Mouse (Mus musculus) granulocyte monocyte progenitor cell, adult 5-6 weeks (primary cell): ENCODE data around the gene Pigq. TPM values are rescaled to one million over a fixed set of nuclear protein-coding genes. Genes with fewer than 3 reads are reported as not detected.
A peak's percentile ranks its signal among the peaks of the same experiment; 100 is the strongest.

Experiments used
- ATAC-seq: replicated peaks from 2 replicates; pipeline ENCODE4 v1.8.0; 2016; ENCODE audit warnings: mild to moderate bottlenecking, moderate TSS enrichment, inconsistent platforms; ENCODE audit not compliant: poor library complexity, severe bottlenecking
- total RNA-seq, 2 experiments: library from RNA; stranded (forward) in 1 of 2; stranded (reverse) in 1 of 2; fragments of 200-712, 200-1000 nt in 1 of 2; fragments of >200 nt in 1 of 2; fragmentation: Nextera tagmentation in 1 of 2; gene quantifications; 2 replicates each; pipeline ENCODE4 v1.2.3; 2014 to 2017

The Pigq gene
- total RNA-seq, 2 experiments from 2014 or later: 37.1 to 63.5 TPM

DNA sequence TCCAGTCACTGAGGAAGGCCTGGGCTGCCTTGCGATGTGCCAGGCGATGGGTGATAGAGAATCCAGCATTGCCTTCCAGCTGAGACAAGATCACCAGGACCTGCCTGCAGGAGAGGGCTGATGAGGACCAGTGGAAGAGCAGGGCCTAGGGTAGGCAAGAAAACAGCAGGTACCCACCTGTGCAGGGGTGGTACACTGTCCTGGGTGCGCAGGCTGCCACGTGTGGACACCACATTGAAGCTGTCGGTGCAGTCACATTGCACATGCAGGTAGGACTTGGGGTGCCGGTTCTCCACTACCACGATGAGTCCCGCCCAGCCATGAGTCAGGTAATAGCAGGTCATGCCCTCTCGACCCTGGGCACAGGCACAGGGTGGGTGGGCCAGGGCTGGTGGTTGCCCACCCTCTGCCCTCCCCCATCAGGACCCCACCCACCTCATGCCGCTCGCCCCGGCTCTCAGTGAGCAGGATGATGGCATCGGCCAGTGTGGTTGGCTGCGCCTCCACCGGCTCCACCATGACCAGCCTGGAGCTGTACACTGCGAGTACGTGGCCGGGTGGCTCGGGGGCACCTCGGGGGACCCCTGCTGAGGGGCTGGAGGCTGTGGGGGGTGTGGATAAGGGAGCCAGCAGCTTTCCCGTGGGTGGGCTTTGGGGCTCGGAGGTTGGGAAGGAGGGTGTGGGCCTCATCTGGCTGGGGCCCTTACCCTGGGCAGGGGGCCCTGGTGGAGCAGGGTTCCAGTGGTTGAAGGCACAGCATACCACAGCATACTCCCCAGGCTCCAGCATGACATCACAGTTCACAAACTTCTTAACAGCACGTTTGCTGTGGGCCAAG lies 15.1 kb upstream of the Pigq start:
- no peak for ATAC-seq

GRCm38 (mm10) chr17:25958771-25959494 lies 14.2 kb upstream of the Pigq start:
- ATAC-seq: no peak

- ATAC-seq: no peak
Measured at GRCm38 (mm10) chr17:25957586-25958051, 12.9 kb upstream of the Pigq start.

DNA sequence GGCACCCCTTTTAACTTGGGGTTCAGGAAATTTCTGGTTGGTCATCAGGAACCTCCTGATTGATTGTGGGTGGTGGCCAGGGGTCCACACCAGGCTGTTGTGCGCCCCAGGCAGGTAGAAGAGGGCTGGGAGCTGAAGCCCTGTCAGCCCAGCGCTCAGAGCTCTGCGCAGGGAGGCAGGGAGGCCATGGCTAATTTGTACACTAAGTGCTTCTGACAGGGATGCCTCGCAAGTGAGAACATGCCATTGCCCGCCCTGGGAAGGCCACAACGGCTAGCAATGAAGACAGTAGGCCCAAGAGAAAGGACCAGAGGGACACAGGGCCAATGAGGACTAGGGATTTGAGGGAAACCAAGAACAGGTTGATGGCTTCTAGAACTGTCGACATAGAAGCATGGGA lies 11.9 kb upstream of the Pigq start:
- no peak for ATAC-seq

GRCm38 (mm10) chr17:25956201-25956600 lies 11.5 kb upstream of the Pigq start:
- ATAC-seq: no peak

DNA sequence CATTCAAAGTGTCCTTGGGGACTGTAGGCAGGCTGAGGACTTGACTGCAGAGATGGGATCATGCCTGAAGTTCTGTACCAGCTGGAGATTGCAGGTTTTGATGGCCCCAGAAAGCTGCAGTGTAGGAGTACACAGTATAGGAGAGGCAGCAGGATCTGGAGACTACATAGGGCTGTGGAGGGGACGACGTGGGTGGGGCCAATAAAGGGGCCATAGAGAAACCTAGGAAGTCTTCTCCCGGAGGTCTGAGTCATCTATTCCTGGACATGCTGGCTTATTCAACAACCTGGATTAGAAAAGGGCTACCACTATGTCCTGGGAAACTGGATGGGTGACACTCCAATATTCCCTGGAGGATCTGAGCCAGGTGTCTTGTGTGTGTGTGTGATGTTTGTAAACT lies 11.0 kb upstream of the Pigq start:
- no peak for ATAC-seq

- no peak for ATAC-seq
Measured at GRCm38 (mm10) chr17:25954671-25955070, 9.9 kb upstream of the Pigq start.

- no peak for ATAC-seq
Measured at GRCm38 (mm10) chr17:25953161-25953560, 8.4 kb upstream of the Pigq start.

DNA sequence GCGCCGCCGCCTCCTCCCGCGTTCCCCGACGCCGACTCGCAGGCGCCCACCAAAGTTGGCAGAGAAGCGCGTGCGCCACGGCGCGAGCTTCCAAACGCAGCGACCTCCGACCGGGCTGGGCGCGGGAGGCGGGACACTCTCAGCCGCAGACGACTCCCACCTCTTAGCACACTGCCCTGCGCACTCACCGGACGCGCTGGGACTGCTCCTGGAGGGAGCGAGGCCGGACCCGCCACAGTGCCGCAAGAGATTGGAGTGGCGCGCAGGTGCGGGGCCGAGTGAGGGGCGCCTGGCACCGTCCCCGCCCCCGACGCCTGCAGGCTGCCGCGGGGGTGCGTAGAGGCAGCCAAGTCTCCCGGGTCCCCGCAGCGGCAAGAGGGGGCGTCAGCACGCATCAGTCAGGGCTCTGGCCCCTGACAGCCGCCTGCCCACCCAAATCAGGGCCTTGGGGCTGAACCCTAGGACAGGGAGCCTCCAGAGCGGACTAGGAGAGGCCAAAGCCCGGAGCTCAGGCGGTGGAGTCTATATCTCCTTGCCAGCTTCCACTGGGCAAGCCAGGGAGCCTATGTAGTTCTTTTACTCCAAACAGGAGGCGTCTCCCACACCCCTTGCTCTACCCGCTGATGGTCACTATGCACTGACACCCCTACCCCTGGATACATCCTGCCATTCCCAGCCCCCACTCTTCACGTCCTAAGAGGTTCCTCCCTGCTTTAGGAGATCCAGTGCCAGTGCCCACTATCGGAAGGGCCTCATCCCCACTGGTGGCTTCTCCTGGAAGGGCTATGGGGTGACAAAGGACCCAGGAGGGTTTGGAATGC lies 7.3 kb upstream of the Pigq start, which contains the start of gene A930017K11Rik:
Gene A930017K11Rik, minus strand, starts transcription at position 763 of the 821 bp plus-strand sequence.
- ATAC-seq: peak; percentile 41; the same call in 1 of the 2 replicates

- ATAC-seq: 0 out of 2 replicates have a peak, but pooled peaks have one; percentile 8
Measured at GRCm38 (mm10) chr17:25951225-25951802, 6.6 kb upstream of the Pigq start.

DNA sequence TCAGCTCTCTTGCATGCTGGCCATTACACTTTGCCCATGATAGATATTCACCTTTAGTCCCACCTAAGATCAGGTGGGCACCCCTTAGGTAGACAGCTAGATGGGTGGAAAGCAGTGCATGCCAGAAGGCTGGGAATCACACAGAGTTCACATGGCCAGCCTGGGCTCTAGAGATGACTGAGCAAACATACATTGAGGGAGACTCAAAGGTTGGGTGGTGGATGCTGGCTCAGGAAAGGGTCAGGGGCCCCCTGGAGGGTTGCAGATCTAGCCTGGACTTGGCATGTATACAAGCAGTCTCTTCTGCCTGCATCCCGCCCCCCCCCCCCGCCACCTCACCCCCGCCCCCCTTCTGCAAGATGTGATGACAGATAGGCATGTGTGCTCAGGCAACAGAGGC lies 6.0 kb upstream of the Pigq start:
- no peak for ATAC-seq

GRCm38 (mm10) chr17:25949981-25950380 lies 5.2 kb upstream of the Pigq start:
- ATAC-seq: no peak

DNA sequence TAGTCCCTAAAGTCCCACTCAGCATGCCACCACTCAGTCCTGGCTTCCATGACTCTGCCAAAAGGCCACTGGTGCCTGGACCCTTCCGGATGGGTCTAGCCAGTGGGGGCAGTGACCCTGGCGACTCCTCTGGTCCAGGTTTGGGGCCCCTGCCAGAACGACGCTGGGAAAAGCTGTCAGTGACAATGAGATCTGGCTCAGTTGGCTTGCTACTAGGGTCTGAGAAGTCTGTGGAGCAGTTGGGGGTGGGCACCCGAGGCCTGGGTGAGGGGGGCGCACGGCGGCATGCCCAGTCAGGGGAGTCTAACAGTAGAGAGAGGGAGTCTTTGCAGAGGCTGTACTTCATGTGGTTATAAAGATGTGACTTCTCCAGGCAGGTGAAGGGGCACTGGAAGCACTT lies 3.3 kb upstream of the Pigq start:
- no peak for ATAC-seq

DNA sequence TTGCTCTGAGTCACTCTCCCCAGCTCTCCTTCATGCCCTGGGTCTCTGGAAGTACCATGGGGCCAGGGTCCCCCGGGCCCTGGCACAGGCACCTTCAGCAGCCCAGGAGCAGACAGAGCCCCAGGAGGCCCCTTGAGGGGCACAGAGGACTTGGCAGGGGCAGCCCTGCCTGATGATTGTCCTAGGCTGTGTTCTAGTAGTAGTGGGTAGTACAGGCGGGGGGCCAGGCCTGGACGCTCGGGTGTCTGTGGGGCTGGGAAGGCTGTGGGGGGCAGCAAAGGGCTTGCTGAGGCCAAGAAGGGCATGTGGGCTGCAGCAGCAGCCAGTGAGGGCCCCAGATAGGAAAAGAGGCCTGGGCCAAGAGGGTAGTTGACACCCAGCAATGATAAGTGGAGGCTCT lies 2.8 kb upstream of the Pigq start:
- ATAC-seq: no peak

GRCm38 (mm10) chr17:25946891-25947290 lies 2.2 kb upstream of the Pigq start:
- ATAC-seq: no peak

DNA sequence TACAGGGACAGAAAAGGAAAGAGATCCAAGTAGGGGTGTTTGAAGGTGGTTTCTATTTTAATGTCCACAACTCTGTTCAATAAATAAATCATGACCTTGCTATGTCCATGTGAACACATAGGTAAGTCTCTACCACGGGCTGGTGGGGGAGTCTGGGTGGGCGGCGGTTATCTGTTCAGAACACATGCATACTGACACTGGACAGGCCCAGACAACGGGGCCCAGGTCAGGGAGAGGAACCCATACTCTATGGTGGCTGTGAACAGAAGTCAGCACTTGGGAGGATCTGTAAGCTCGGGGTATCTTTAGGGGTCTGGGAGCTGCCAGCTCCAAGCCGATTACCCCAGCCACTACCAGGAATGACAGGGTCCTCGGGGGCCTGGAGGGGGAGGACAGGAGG lies 1.6 kb upstream of the Pigq start:
- no peak for ATAC-seq

- ATAC-seq: no peak
Measured at GRCm38 (mm10) chr17:25945517-25946155, 900 bp upstream of the Pigq start.

DNA sequence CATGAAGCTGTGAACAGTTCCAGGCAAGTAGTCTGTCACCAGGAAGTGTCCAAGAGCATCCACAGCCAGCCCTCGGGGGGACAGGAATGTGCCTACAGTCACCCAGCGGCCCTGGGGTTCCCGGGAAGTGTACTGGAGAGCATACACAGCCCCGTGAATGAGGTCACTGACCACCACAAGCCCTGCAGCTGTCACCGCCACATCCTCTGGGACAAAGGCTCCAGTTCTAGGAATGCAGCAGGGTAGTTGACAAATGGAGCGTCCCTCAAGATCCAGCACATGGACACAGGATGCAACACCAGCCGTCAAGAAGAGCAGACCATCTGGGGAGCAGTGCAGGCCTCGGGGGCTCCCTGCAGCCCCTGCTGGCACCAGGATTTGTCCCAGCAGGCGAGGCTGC lies 967 bp downstream of the Pigq start:
- ATAC-seq: no peak

DNA sequence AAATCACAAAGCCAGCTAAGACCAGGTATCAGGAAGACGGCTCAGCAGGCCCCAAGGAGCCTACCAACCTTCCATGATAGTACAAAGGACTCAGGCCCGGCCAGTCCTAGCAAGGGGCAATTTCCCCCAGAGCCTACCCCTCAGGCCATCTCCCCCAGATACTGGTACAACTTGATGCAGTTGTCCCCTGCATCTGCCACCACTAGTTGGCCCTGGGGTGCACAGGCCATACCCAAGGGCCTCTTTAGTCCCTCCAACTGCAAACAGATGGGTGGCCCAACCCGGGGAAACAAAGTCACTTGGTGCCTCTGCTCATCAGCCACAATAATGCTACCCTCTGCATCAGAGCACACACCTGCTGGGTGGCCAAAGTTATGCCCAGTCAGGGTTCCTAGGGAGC lies 1.5 kb downstream of the Pigq start:
- no peak for ATAC-seq
